Mouse (Mus musculus) thymus, adult 2 months (tissue): ENCODE measurements at regions not wholly inside any gene's neighbourhood (a gene's known extent, or its start where the extent isn't known, plus 50 kb on each side); places are given as distances from the start of the nearest gene placed in this dataset.

Source experiments
- CTCF ChIP-seq: fragments of 200-500 bp; IDR thresholded peaks from 2 replicates; pipeline ENCODE4 v1.5.1; 2012; ENCODE audit warnings: mild to moderate bottlenecking, control low read depth, low read length, moderate library complexity, borderline replicate concordance; ENCODE audit not compliant: control insufficient read depth, poor library complexity, insufficient read depth; ENCODE audit errors: extremely low read depth
- POLR2A ChIP-seq: fragments of 200-500 bp; IDR thresholded peaks from 2 replicates; pipeline ENCODE4 v1.6.1; 2012; ENCODE audit warnings: mild to moderate bottlenecking, low read length, control low read depth, moderate library complexity; ENCODE audit not compliant: control insufficient read depth, poor library complexity, insufficient read depth; ENCODE audit errors: extremely low read depth

GRCm38 (mm10) chr14:36203855-36204254, 109.1 kb downstream of the 4930474N05Rik start:
- TF ChIP-seq POLR2A (no peak), CTCF (no peak)
